Comparison of ENCODE assay signal across 16 mouse cellular contexts in the genomic region with DNA sequence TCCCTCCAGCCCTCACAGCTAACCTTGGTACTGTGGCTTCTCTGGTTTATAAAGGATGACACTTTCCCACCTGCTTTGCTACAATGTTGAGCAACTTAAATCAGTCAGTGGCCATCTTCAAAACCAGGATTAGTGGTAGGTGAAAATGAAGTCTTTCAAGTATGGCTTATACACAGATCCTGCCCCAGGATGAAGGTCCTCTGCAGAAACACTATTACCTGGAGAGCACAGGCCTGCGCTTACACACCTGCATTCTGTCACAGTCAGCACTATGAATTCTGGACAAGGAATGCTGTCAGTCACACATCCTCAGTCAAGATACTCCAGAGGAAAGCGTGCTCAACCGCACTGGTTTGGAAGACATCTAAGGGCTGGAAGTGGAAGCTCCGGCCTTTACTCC.
"Had no signal": no experiment of that assay in that cellular context is flagged by ENCODE, and none has a peak within 500 bp of the region (broad histone marks: within the 10 kb centered on the region; RNA-seq: fewer than 3 reads in every experiment).

No protein-coding gene starts in this region.

- H3K27me3 ChIP-seq: neural tube, embryonic 13.5 days; neural tube, embryonic 15.5 days; stomach, embryonic 15.5 days had no signal

- DNase-seq: retina, postnatal 1 day; right cerebral cortex, adult 18-20 months; right cerebral cortex, postnatal 14 days; right cerebral cortex, postnatal 25 days; right cerebral cortex, postnatal 4 days; spleen, adult 18-20 months; thymus, adult 18-20 months; thymus, adult 2 months; thymus, postnatal 14 days; thymus, postnatal 25 days; thymus, postnatal 36 days; thymus, postnatal 4 days had no signal

- H3K27ac ChIP-seq: neural tube, embryonic 13.5 days; neural tube, embryonic 15.5 days; stomach, embryonic 15.5 days; stomach, postnatal 0 days had no signal

- H3K4me3 ChIP-seq: neural tube, embryonic 13.5 days; neural tube, embryonic 15.5 days; stomach, embryonic 15.5 days had no signal

- H3K9me3 ChIP-seq: neural tube, embryonic 13.5 days; neural tube, embryonic 15.5 days; stomach, embryonic 15.5 days had no signal
